Mouse (Mus musculus): Measurements from ENCODE around the gene Zfr2. TPM values are rescaled to one million over a fixed set of nuclear protein-coding genes. Genes with fewer than 3 reads are reported as not detected.

Gene Zfr2
- polyA plus RNA-seq, 1 experiment from 2014 or later, result 5.0 TPM

- no peaks in the 10 kb centered on the region for H3K9me3 ChIP-seq (ENCODE audit: control insufficient read depth, low read length)
- H3K4me1 ChIP-seq (replicated peaks; ENCODE audit: control insufficient read depth, insufficient read depth, low read length), result peaks cover 33% of the 10 kb centered on the region
- H3K4me2 ChIP-seq (ENCODE audit: low read depth, low read length), result no peak overlapping the region
- H3K36me3 ChIP-seq (ENCODE audit: control insufficient read depth, insufficient read depth, low read length), result no peaks in the 10 kb centered on the region
- peaks cover 4% of the 10 kb centered on the region; the same call in 1 of the 2 replicates for H3K27me3 ChIP-seq (ENCODE audit: control insufficient read depth, insufficient read depth, low read depth, low read length)
- ATAC-seq (ENCODE audit: low read depth), result no peak
- no peak overlapping the region for H3K4me3 ChIP-seq (ENCODE audit: low read length)
- 91% methylated on average over 6 of the region's 6 CpGs for WGBS
- H3K9ac ChIP-seq (ENCODE audit: low read length), result no peak overlapping the region
- H3K27ac ChIP-seq (ENCODE audit: low read length), result no peak overlapping the region
Observed at GRCm38 (mm10) chr10:81295185-81295584, 62.2 kb downstream of the Zfr2 start.

- no peaks in the 10 kb centered on the region for H3K36me3 ChIP-seq (ENCODE audit: control insufficient read depth, insufficient read depth, low read length)
- no peak for ATAC-seq (ENCODE audit: low read depth)
- H3K27ac ChIP-seq (ENCODE audit: low read length), result peak overlapping the region; percentile 69
- H3K9me3 ChIP-seq (ENCODE audit: control insufficient read depth, low read length), result no peaks in the 10 kb centered on the region
- H3K27me3 ChIP-seq (ENCODE audit: control insufficient read depth, insufficient read depth, low read depth, low read length), result no peaks in the 10 kb centered on the region
- H3K4me1 ChIP-seq (replicated peaks; ENCODE audit: control insufficient read depth, insufficient read depth, low read length), result peaks cover 39% of the 10 kb centered on the region
- peak overlapping the region; percentile 3 for H3K9ac ChIP-seq (ENCODE audit: low read length)
- WGBS, result 74% methylated on average over 6 of the region's 6 CpGs
- no peak overlapping the region for H3K4me3 ChIP-seq (ENCODE audit: low read length)
- peak overlapping the region; percentile 19; the same call in 1 of the 2 replicates for H3K4me2 ChIP-seq (ENCODE audit: low read depth, low read length)
Observed at GRCm38 (mm10) chr10:81297246-81297645, 64.3 kb downstream of the Zfr2 start.

GRCm38 (mm10) chr10:81297845-81298244, 64.9 kb downstream of the Zfr2 start:
- H3K27me3 ChIP-seq (ENCODE audit: control insufficient read depth, insufficient read depth, low read depth, low read length), result no peaks in the 10 kb centered on the region
- no peaks in the 10 kb centered on the region for H3K36me3 ChIP-seq (ENCODE audit: control insufficient read depth, insufficient read depth, low read length)
- WGBS, result 39% methylated on average over 10 of the region's 10 CpGs
- peaks cover 45% of the 10 kb centered on the region for H3K4me1 ChIP-seq (replicated peaks; ENCODE audit: control insufficient read depth, insufficient read depth, low read length)
- ATAC-seq (ENCODE audit: low read depth), result peak; percentile 47
- H3K4me2 ChIP-seq (ENCODE audit: low read depth, low read length), result peak overlapping the region; percentile 19; the same call in 1 of the 2 replicates
- H3K27ac ChIP-seq (ENCODE audit: low read length), result peak overlapping the region; percentile 69
- H3K9ac ChIP-seq (ENCODE audit: low read length), result peak overlapping the region; percentile 3
- H3K9me3 ChIP-seq (ENCODE audit: control insufficient read depth, low read length), result no peaks in the 10 kb centered on the region
- no peak overlapping the region for H3K4me3 ChIP-seq (ENCODE audit: low read length)

- no peaks in the 10 kb centered on the region for H3K36me3 ChIP-seq (ENCODE audit: control insufficient read depth, insufficient read depth, low read length)
- no peak overlapping the region for H3K4me2 ChIP-seq (ENCODE audit: low read depth, low read length)
- H3K27ac ChIP-seq (ENCODE audit: low read length), result peak overlapping the region; percentile 69
- H3K4me1 ChIP-seq (replicated peaks; ENCODE audit: control insufficient read depth, insufficient read depth, low read length), result peaks cover 50% of the 10 kb centered on the region
- no peak for ATAC-seq (ENCODE audit: low read depth)
- H3K9me3 ChIP-seq (ENCODE audit: control insufficient read depth, low read length), result no peaks in the 10 kb centered on the region
- H3K27me3 ChIP-seq (ENCODE audit: control insufficient read depth, insufficient read depth, low read depth, low read length), result no peaks in the 10 kb centered on the region
- no peak overlapping the region for H3K4me3 ChIP-seq (ENCODE audit: low read length)
- peak overlapping the region; percentile 3; the same call in 1 of the 2 replicates for H3K9ac ChIP-seq (ENCODE audit: low read length)
- 89% methylated on average over 17 of the region's 17 CpGs for WGBS
Observed at GRCm38 (mm10) chr10:81298369-81299100, 65.6 kb downstream of the Zfr2 start.

GRCm38 (mm10) chr10:81299585-81300351, 66.8 kb downstream of the Zfr2 start:
- Histone ChIP-seq H3K9me3 (ENCODE audit: control insufficient read depth, low read length) (no peaks in the 10 kb centered on the region), H3K27me3 (ENCODE audit: control insufficient read depth, insufficient read depth, low read depth, low read length) (no peaks in the 10 kb centered on the region), H3K4me3 (ENCODE audit: low read length) (no peak overlapping the region), H3K4me1 (replicated peaks; ENCODE audit: control insufficient read depth, insufficient read depth, low read length) (peaks cover 40% of the 10 kb centered on the region), H3K27ac (ENCODE audit: low read length) (no peak overlapping the region), H3K4me2 (ENCODE audit: low read depth, low read length) (no peak overlapping the region), H3K36me3 (ENCODE audit: control insufficient read depth, insufficient read depth, low read length) (no peaks in the 10 kb centered on the region), H3K9ac (ENCODE audit: low read length) (peak overlapping the region; percentile 25; the same call in 1 of the 2 replicates)
- 82% methylated on average over 14 of the region's 14 CpGs for WGBS
- no peak for ATAC-seq (ENCODE audit: low read depth)

GRCm38 (mm10) chr10:81300352-81300907, 67.5 kb downstream of the Zfr2 start:
- Histone ChIP-seq H3K4me1 (replicated peaks; ENCODE audit: control insufficient read depth, insufficient read depth, low read length) (peaks cover 38% of the 10 kb centered on the region), H3K9me3 (ENCODE audit: control insufficient read depth, low read length) (no peaks in the 10 kb centered on the region), H3K4me2 (ENCODE audit: low read depth, low read length) (no peak overlapping the region), H3K9ac (ENCODE audit: low read length) (no peak overlapping the region), H3K4me3 (ENCODE audit: low read length) (no peak overlapping the region), H3K36me3 (ENCODE audit: control insufficient read depth, insufficient read depth, low read length) (no peaks in the 10 kb centered on the region), H3K27ac (ENCODE audit: low read length) (no peak overlapping the region), H3K27me3 (ENCODE audit: control insufficient read depth, insufficient read depth, low read depth, low read length) (no peaks in the 10 kb centered on the region)
- WGBS, result 70% methylated on average over 9 of the region's 9 CpGs
- no peak for ATAC-seq (ENCODE audit: low read depth)

GRCm38 (mm10) chr10:81301321-81301720, 68.4 kb downstream of the Zfr2 start:
- ATAC-seq (ENCODE audit: low read depth), result no peak
- H3K4me1 ChIP-seq (replicated peaks; ENCODE audit: control insufficient read depth, insufficient read depth, low read length), result peaks cover 38% of the 10 kb centered on the region

More at GRCm38 (mm10) chr10:81301321-81301720, 68.4 kb downstream of the Zfr2 start:
- Histone ChIP-seq H3K4me2 (ENCODE audit: low read depth, low read length) (no peak overlapping the region), H3K9ac (ENCODE audit: low read length) (no peak overlapping the region), H3K4me3 (ENCODE audit: low read length) (no peak overlapping the region), H3K36me3 (ENCODE audit: control insufficient read depth, insufficient read depth, low read length) (peaks cover 5% of the 10 kb centered on the region), H3K9me3 (ENCODE audit: control insufficient read depth, low read length) (no peaks in the 10 kb centered on the region), H3K27ac (ENCODE audit: low read length) (no peak overlapping the region), H3K27me3 (ENCODE audit: control insufficient read depth, insufficient read depth, low read depth, low read length) (no peaks in the 10 kb centered on the region)
- WGBS, result 69% methylated on average over 9 of the region's 9 CpGs

Data from lung, embryonic 16.5 days (tissue).